Mouse (Mus musculus): ENCODE results near the gene Shroom3. TPM values are rescaled to one million over a fixed set of nuclear protein-coding genes. Genes with fewer than 3 reads are reported as not detected.
"Not testable (repeated sequence)": the region's sequence is repeated elsewhere in the genome, so short reads cannot be mapped to it uniquely, and the experiment has no call there.

The Shroom3 gene
- total RNA-seq, 2 experiments from 2014 or later, result 0.96 TPM; not detected in 1

GRCm38 (mm10) chr5:92917755-92918154 is 234.5 kb downstream of the Shroom3 start:
- ATAC-seq (replicated peaks; ENCODE audit: low FRiP score, poor library complexity, severe bottlenecking), result no peak

DNA sequence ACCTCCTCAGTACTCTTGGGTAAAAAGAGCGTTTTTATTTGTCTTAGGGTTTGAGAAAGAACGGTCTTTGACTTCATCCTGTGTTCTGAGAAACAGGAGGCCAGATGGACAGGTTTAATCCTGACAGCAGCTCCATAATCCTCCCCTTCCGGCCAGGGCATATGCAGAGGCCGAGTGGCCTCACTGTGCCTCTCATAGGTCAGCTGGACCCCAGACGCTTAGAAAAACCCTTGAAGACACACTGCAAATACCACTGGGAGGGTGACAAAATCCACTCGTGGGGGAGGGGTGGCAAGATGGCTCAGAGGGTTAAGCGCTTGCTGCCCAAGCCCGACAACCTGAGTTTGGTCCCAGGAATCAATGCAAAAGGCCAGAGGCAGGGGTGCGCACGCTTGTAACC is 234.9 kb downstream of the Shroom3 start:
- ATAC-seq (replicated peaks; ENCODE audit: low FRiP score, poor library complexity, severe bottlenecking), result no peak

GRCm38 (mm10) chr5:92918866-92919265 is 235.6 kb downstream of the Shroom3 start:
- no peak for ATAC-seq (replicated peaks; ENCODE audit: low FRiP score, poor library complexity, severe bottlenecking)

DNA sequence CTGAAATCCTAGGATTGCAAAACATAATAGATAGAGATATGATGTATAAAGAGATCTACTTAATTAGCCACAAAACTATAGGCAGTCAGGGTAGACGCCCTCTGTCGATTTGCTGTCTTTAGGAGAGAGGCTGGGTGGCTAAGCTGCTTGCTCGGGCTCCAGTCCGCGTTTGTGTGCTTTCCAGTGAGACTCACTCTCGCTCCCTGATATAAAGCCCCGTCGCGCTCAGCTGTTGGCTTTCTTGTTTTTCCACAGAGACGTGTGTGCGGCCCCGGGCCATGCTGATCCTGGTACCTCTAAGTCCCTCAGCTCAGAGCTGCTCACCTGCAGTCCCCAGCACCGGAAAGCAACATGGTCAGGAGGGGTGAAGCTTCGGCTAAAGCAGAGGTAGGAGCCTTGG is 236.2 kb downstream of the Shroom3 start:
- no peak for ATAC-seq (replicated peaks; ENCODE audit: low FRiP score, poor library complexity, severe bottlenecking)

- no peak for ATAC-seq (replicated peaks; ENCODE audit: low FRiP score, poor library complexity, severe bottlenecking)
These were observed 237.7 kb downstream of the Shroom3 start for GRCm38 (mm10) chr5:92920984-92921383.

- no peak for ATAC-seq (replicated peaks; ENCODE audit: low FRiP score, poor library complexity, severe bottlenecking)
These were observed 238.5 kb downstream of the Shroom3 start for GRCm38 (mm10) chr5:92921728-92922127.

- not testable (repeated sequence) for ATAC-seq (replicated peaks; ENCODE audit: low FRiP score, poor library complexity, severe bottlenecking)
These were observed 239.7 kb downstream of the Shroom3 start for GRCm38 (mm10) chr5:92922981-92923380.

DNA sequence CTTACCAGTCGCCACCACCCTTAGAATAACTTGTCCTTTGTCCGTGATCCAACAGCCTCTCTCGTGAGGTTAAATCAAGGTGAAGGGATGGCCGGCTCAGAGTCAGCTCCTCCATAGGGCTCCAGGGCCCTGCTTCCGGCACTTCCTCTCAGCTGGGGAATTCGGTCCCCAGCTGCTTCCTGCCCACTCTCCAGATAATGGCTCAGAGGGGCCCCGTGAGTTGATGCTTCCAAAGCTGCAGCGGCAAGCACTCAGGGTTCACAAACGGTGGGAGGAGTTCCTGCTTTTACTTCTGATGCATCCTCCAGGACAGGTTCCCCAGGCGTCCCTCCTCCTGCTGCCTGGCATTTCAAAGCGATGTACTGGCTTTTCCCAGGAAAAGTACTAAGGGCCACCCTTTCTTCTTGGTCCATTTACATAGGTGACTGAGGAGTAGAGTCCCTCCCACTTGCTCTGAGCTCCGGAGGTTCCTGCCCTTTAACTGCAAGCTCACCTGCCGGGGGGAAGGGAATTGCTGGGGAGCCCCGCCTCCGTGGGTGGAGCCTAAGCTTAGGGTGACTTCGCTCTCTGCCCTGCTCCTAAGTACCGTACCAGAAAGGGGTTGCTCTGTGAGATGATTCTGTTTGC is 241.7 kb downstream of the Shroom3 start:
- no peak for ATAC-seq (replicated peaks; ENCODE audit: low FRiP score, poor library complexity, severe bottlenecking)

DNA sequence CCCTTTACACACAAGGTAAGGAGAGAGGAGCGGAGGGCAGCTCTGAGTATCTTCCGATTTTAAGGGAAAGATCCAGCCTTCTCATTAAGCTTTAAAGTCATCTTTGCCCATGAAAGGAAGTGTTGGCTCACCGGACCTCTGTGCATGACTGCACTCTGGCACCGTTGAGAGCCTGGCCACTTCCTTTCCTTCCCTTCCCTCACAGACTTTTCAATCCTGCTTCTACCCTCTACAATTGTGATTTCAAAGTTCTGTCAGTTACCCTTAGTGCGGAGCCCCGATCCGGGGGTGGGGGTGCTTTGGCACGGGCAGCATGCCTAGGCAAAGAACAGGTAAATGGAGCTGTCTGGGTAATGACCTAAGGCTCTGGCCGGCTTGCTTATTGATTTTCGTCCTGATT is 244.4 kb downstream of the Shroom3 start:
- ATAC-seq (replicated peaks; ENCODE audit: low FRiP score, poor library complexity, severe bottlenecking), result no peak

- ATAC-seq (replicated peaks; ENCODE audit: low FRiP score, poor library complexity, severe bottlenecking), result no peak
These were observed 247.3 kb downstream of the Shroom3 start for GRCm38 (mm10) chr5:92930557-92930956.

- no peak for ATAC-seq (replicated peaks; ENCODE audit: low FRiP score, poor library complexity, severe bottlenecking)
These were observed 248.1 kb downstream of the Shroom3 start for GRCm38 (mm10) chr5:92931298-92931697.

GRCm38 (mm10) chr5:92933010-92933409 is 249.8 kb downstream of the Shroom3 start:
- no peak for ATAC-seq (replicated peaks; ENCODE audit: low FRiP score, poor library complexity, severe bottlenecking)

DNA sequence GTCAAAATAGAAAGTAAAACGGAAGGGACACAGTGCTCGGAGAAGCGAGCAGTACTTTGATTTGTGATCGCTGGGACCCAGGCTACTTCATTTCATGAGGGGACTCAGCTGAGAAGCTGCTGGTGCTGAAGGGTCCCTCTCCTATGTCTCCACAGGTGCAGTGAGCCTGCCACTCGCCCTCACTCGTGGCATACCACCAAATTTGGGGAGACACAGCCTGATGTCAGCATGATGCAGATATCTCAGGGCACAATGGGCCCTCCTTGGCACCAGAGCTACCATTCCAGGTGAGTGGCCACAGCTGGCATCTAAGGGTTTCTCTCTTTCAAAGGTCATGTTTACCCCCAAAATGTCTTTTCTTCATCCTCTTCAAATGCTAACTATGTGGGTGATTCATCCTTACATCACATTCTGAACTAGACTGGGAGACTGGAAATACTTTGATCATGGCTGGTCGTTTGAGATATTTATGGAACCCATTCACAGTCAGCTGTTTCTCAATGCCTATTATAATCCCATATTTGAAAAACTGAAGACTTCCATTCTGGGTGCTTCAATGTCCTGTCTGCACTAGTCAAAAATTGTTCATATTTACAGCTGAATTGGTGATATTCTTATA is 250.5 kb downstream of the Shroom3 start:
- no peak for ATAC-seq (replicated peaks; ENCODE audit: low FRiP score, poor library complexity, severe bottlenecking)

DNA sequence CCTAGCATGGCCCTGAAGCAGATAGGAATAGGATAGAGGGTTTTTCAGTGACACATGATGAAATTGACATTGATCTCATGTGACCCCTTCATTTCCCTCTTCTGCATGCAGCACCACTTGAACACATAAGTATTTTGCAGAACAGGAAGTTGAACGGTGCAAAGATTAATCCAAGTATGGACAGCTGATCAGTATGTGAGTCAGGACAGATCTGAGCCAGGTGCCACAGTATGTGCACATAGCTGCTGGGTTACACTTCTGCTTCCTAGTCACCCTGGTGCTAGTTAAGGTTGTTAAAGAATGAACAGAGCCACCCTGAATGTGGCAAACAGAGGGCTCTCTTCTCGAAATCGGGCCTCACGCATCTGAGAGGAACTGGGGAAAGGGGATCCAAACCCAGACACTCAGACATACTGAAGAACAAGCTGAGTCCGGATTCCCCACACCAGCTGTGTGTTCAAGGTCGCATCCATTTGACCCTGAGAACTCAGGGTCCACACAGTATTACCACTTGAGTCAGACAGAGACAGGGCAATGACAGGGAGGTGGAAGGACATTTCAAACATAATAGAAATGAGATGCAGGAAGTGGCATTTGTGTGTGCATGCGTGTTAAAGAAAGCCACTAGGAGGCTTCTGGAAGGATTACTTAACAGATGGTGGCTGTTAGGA is 251.2 kb downstream of the Shroom3 start:
- ATAC-seq (replicated peaks; ENCODE audit: low FRiP score, poor library complexity, severe bottlenecking), result no peak

- ATAC-seq (replicated peaks; ENCODE audit: low FRiP score, poor library complexity, severe bottlenecking), result no peak
These were observed 252.6 kb downstream of the Shroom3 start for GRCm38 (mm10) chr5:92935883-92936282.

DNA sequence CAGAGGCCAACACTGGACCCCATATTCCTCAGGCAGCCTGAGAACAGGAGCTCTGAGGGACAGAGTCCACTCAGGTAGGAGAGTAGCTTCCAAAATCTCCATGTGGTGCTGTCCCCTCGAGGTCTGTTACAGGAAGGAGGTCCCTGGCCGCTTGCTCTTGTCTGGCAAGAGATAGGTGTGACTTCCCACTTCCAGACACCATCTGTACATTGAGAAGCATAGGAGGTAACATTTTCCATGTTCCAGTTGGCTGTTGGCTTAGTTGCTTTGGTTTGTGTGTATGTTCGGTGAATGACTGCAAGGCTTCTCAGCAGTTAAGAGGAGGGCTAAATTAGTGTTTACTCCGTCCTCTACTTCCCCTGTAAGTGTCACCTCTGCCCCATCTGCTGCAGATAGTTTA is 254.5 kb downstream of the Shroom3 start:
- no peak for ATAC-seq (replicated peaks; ENCODE audit: low FRiP score, poor library complexity, severe bottlenecking)

GRCm38 (mm10) chr5:92939246-92939995 is 256.2 kb downstream of the Shroom3 start:
- no peak for ATAC-seq (replicated peaks; ENCODE audit: low FRiP score, poor library complexity, severe bottlenecking)

DNA sequence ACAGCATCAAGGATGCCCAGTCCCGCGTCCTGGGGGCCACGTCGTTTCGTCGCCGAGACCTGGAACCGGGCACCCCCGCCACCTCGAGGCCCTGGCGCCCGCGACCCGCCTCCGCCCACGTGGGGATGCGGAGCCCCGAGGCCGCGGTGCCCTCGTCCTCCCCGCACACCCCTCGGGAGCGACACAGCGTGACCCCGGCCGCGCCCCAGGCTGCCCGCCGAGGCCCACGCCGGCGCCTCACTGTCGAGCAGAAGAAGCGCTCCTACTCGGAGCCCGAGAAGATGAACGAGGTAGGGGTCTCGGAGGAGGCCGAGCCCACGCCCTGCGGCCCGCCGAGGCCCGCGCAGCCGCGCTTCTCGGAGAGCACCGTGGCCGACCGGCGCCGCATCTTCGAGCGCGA is 258.9 kb downstream of the Shroom3 start:
- no peak for ATAC-seq (replicated peaks; ENCODE audit: low FRiP score, poor library complexity, severe bottlenecking)

DNA sequence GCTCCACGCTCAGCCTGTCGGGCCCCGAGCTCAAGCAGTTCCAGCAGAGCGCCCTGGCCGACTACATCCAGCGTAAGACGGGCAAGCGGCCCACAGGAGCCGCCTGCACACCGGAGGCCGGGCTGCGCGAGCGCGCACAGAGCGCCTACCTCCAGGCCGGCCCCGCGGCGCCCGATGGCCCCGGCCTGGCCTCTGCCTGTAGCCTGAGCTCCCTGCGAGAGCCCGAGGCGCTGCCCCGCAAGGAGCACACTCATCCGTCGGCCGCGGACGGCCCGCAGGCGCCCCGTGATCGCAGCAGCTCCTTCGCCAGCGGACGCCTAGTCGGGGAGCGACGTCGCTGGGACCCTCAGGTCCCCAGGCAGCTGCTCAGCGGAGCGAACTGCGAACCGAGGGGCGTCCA is 259.3 kb downstream of the Shroom3 start:
- ATAC-seq (replicated peaks; ENCODE audit: low FRiP score, poor library complexity, severe bottlenecking), result no peak

DNA sequence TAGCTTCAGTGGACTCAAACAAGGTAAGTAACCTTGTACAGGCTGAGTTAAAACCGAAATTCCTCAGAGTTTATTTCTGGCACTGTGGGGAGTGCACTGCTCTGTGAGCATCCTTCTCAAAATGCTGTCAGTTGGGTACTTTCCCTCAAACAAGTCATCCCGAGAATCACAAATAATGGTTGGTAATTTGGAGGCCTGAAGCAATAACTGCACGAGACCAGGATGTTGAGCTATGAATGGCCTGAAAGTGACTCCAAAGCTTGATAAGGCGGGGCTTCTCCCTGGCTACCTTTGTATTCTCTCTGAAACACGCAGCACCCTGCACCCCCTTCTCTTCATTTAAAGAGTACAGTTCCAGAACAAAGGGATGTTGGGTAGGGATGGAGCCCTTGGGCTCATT is 261.6 kb downstream of the Shroom3 start:
- no peak for ATAC-seq (replicated peaks; ENCODE audit: low FRiP score, poor library complexity, severe bottlenecking)
